In the genomic region with DNA sequence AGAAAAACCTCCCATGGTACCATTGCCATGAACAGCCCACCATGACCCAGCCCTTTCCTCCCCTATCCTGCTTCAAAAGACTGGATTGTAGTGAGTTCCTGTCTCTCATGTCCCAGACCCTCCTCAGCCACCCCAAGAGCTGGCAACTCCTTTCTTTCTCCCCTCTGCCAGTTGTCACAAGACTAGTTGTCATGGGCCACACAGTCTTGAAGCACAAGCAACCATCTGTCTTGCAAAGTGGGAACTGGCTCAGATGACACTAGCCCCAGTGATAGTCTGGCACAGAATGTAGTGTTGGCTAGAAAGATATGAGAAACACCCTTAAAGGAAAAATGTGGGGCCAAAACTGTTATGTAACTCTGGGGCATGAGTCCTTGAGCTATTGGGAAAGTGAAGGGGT, we compare ENCODE assay signal across 19 mouse cellular contexts.
DNase-seq lines count a peak whose midpoint lies in the region; ATAC-seq lines count a peak whose summit lies in the region.
"Had no signal": no experiment of that assay in that cellular context is flagged by ENCODE, and none has a peak within 500 bp of the region (broad histone marks: within the 10 kb centered on the region; RNA-seq: fewer than 3 reads in every experiment).

No protein-coding gene starts in this region.

- no peak overlapping the region for H3K9ac ChIP-seq in intestine, embryonic 15.5 days
- H3K9ac ChIP-seq: embryonic facial prominence, embryonic 15.5 days; hindbrain, embryonic 15.5 days; limb, embryonic 13.5 days; liver, embryonic 14.5 days; midbrain, embryonic 13.5 days; stomach, embryonic 15.5 days had no signal

- H3K4me3 ChIP-seq in intestine, embryonic 15.5 days (replicated peaks) = no peak overlapping the region
- H3K4me3 ChIP-seq: embryonic facial prominence, embryonic 15.5 days; hindbrain, embryonic 15.5 days; limb, embryonic 13.5 days; midbrain, embryonic 13.5 days; stomach, embryonic 15.5 days had no signal

- DNase-seq in cerebellum, adult 11-12 months = peak; percentile 27
- DNase-seq in cerebellum, adult 8-10 months = no peak
- peak; percentile 6 for DNase-seq in heart, adult 9 months (ENCODE audit: low spot score in 2 of 2)
- no peak for DNase-seq in heart, postnatal 14 days
- DNase-seq in Muller cell, postnatal 12 days (ENCODE audit: inconsistent ontology term) = peak; percentile 0
- peak; percentile 39 for DNase-seq in cerebellum, adult 9-11 months
- DNase-seq: adrenal gland, adult 8-10 months; embryo, embryonic 11 days; kidney, adult 18-20 months; kidney, postnatal 10 days had no signal

- ATAC-seq in intestine, embryonic 15.5 days = no peak
- no peak for ATAC-seq in granulocyte monocyte progenitor cell, adult 5-6 weeks (replicated peaks; ENCODE audit: poor library complexity, severe bottlenecking)
- ATAC-seq: midbrain, embryonic 13.5 days had no signal

- no peaks in the 10 kb centered on the region for H3K4me1 ChIP-seq in intestine, embryonic 15.5 days (replicated peaks)
- H3K4me1 ChIP-seq: embryonic facial prominence, embryonic 15.5 days; hindbrain, embryonic 15.5 days; limb, embryonic 13.5 days; stomach, embryonic 15.5 days had no signal

- intact Hi-C loops in heart, postnatal 14 days (cut with DNase I) = no loop called here

- no peaks in the 10 kb centered on the region for H3K36me3 ChIP-seq in intestine, embryonic 15.5 days
- H3K36me3 ChIP-seq: embryonic facial prominence, embryonic 15.5 days; hindbrain, embryonic 15.5 days; limb, embryonic 13.5 days; midbrain, embryonic 13.5 days; stomach, embryonic 15.5 days had no signal

- no peaks in the 10 kb centered on the region for H3K9me3 ChIP-seq in intestine, embryonic 15.5 days
- H3K9me3 ChIP-seq: embryonic facial prominence, embryonic 15.5 days; hindbrain, embryonic 15.5 days; limb, embryonic 13.5 days; midbrain, embryonic 13.5 days; stomach, embryonic 15.5 days had no signal

- no peak overlapping the region for H3K4me2 ChIP-seq in intestine, embryonic 15.5 days (replicated peaks)
- H3K4me2 ChIP-seq: embryonic facial prominence, embryonic 15.5 days; heart, embryonic 11.5 days; hindbrain, embryonic 15.5 days; limb, embryonic 13.5 days; midbrain, embryonic 13.5 days; stomach, embryonic 15.5 days had no signal

- H3K27ac ChIP-seq in intestine, embryonic 15.5 days = no peak overlapping the region
- H3K27ac ChIP-seq: embryonic facial prominence, embryonic 15.5 days; hindbrain, embryonic 15.5 days; limb, embryonic 13.5 days; liver, embryonic 14.5 days; midbrain, embryonic 13.5 days; stomach, embryonic 15.5 days had no signal

- no peaks in the 10 kb centered on the region for H3K27me3 ChIP-seq in intestine, embryonic 15.5 days (replicated peaks)
- H3K27me3 ChIP-seq: embryonic facial prominence, embryonic 15.5 days; hindbrain, embryonic 15.5 days; midbrain, embryonic 13.5 days; stomach, embryonic 15.5 days had no signal

Comparison
In these comparisons a context has a peak if more than half of its experiments do, and no peak if none do; other contexts are left out.
1. DNase-seq: peak in cerebellum, adult 11-12 months (single experiment), heart, adult 9 months (2 of 2), Muller cell, postnatal 12 days (single experiment) and cerebellum, adult 9-11 months (single experiment); none in cerebellum, adult 8-10 months (single experiment) and heart, postnatal 14 days (0 of 2).